Mouse (Mus musculus): ENCODE data around the gene Phactr3.
A peak's percentile ranks its signal among the peaks of the same experiment; 100 is the strongest.

The Phactr3 gene

DNA sequence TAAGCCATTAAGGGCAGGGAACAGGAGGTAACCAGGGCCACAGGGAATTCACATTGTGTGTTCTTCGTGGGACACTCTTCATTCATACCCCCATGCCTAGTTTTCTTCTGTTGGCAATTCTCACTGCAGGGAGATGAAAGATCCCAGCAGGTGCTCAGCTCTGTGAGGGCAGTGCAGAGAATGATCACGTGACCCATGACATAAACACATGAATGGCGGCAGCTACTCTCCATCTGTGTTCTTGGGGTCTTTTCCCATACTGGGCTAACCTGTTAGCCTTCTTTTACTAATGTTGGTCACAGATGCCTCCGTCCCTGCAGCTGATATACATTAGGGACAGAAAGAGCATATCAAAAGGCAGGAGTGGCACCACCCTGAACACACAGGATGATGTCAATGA is 16.9 kb downstream of the Phactr3 start:
- no peak for DNase-seq (ENCODE audit: low read depth, low spot score)

DNA sequence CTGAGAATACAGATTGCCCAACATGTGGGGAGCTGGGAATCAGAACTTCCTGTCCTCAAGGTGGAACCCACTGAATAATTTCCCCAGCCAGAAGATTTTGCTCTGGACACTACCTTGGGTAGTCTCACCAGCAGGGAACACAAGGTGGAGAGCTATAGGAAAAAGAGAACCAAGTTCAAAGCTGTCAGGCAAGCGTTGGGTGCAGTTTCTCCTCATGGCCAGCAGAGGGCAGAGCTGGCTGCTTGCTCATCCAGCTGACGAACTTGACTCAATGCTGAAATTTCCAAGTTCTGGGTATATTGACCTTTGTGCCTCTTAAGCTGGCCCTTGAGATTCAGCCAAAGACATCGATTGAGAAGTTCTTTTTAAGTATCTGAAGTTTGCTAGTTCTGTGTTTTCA is 18.7 kb downstream of the Phactr3 start:
- peak; percentile 15 for DNase-seq (ENCODE audit: low read depth, low spot score)

- no peak for DNase-seq (ENCODE audit: low read depth, low spot score)
These were observed 22.7 kb downstream of the Phactr3 start for GRCm38 (mm10) chr2:178141489-178141922.

- DNase-seq (ENCODE audit: low read depth, low spot score): no peak
These were observed 23.7 kb downstream of the Phactr3 start for GRCm38 (mm10) chr2:178142291-178143023.

DNA sequence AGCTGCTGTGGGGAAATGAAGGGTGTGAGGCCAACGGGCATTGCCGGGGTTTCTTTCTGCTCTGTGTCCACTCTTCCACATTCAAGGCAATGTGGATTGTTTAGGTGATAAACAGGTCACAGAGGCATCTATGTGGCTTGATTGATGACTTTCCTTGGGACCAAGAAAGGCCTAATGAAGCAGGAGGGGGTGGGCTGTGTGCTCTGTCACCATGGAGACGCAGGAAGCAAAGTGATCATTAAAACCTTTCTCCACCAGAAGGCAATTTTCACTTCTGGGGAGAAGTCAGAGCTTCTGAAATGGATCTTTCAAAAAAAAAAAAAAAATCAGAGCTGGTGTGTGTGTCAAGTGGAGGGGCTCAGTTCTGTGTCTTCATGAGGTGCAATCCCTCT is 24.2 kb downstream of the Phactr3 start:
- no peak for DNase-seq (ENCODE audit: low read depth, low spot score)

DNA sequence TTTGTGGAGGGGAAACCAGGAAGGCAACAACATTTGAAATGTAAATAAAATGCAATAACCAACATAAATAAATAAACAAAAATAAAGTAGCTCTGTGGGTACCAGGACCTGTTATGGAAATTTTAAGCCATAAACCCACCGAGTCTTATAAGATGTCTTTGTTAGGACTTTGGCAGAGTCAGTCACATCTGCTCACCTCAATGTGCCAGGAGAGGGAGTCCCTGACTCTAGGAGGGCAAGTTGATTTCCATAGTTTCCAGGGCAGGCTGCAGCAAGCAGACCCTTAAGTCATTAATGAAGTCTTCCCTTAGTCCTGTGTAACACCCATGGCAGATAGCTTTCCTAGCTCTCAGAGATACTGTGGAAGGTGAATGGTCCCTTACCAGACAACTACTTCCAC is 25.1 kb downstream of the Phactr3 start:
- DNase-seq (ENCODE audit: low read depth, low spot score): no peak

GRCm38 (mm10) chr2:178149312-178149711 is 30.5 kb downstream of the Phactr3 start:
- DNase-seq (ENCODE audit: low read depth, low spot score): no peak

DNA sequence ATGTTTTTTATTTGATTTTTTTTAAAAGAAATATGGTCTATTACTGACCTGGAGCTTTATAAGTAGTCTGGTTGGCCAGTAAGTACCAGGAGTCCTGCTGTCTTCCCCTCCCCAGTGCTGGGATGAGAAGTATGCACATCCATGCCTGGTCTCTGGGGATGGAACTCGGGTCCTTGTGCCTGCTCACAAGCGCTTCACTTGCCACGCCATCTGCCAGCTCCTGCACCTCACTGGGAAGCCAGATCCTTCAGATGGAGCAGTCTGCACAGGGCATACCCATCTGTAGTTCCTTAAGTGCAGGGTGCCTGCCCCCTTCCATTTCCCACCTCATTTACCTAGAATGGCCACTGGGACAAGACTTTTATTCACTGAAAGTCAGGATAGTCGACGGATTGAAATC is 31.9 kb downstream of the Phactr3 start:
- DNase-seq (ENCODE audit: low read depth, low spot score): no peak

- no peak for DNase-seq (ENCODE audit: low read depth, low spot score)
These were observed 34.8 kb downstream of the Phactr3 start for GRCm38 (mm10) chr2:178153601-178154000.

DNA sequence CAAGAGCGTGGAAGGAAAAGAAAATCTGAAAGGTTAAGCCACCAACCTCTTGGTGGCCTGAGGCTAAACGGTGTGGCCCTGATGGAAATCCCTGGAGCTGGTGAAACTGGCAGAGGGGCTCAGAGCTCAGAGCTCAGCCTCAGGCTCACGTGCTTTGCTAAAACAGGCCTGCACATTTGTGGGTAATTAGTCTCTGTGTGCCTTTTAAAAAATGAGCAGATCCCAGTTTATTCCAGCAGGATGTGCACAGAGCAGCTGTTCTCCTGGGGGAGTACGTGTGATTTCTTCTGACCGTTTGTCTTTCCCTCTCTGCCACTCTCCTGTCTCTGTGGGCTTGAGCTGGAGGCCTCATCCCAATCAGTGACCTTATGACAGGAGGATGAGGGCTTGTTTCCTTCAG is 35.4 kb downstream of the Phactr3 start:
- DNase-seq (ENCODE audit: low read depth, low spot score): no peak

DNA sequence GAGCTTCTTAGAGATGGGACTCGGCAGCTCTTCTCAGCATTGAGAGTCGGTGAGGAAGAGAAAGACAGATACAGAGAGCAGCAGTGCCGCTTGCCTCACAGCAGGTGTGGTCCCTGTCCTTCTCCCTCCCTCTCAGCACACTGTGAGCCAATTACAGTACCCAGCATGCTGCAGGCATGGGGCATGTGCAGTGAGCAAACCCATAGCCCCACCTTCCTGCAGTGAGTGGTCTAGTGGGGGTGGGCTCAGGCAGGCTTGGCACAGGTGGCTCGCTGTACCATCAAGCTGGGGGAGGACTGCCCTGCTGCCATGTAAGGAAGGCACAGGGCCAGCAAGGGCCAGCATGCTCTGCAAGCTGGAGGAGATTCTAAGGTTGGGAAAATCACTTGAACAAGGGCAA is 35.8 kb downstream of the Phactr3 start:
- no peak for DNase-seq (ENCODE audit: low read depth, low spot score)

- no peak for DNase-seq (ENCODE audit: low read depth, low spot score)
These were observed 36.6 kb downstream of the Phactr3 start for GRCm38 (mm10) chr2:178155176-178155916.

DNA sequence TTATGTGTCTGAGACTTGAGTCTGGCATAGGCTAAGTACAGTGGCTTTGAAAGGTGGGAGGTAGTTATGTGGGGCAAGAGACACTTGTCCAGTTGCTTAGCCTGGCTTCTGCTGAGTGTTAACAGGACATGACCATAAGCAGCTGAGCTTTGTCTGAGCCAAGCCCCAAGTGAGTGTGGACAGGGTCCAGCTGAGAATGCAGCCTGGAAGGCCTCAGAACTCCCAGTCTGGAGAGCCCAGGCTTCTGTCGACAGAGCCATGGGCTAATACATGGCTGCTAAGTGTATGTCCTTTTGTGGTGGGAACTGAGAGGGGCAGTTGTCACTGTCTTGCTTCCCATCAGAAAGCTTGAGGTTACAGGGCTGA is 37.1 kb downstream of the Phactr3 start:
- no peak for DNase-seq (ENCODE audit: low read depth, low spot score)

GRCm38 (mm10) chr2:178158936-178159335 is 40.2 kb downstream of the Phactr3 start:
- DNase-seq (ENCODE audit: low read depth, low spot score): no peak

DNA sequence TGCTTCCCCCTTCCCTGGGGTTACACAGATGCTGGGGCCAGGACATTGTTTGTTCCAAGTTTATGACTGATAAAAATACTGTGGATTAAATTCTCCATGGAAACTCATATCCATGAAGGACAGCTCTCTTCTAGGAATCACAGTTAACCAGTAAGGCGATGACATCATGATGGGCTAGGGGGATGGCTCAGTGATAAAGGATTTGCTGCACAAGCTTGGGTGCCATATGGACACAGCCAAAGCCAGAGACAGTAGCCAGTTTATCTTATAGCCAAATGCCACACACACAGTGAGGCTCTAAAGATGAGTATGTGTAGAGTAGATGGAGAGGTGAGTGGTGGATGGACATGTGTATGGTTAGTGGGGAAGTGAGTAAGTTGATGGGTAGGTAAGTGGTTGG is 45.2 kb downstream of the Phactr3 start:
- no peak for DNase-seq (ENCODE audit: low read depth, low spot score)

- DNase-seq (ENCODE audit: low read depth, low spot score): no peak
These were observed 47.2 kb downstream of the Phactr3 start for GRCm38 (mm10) chr2:178165943-178166342.

DNA sequence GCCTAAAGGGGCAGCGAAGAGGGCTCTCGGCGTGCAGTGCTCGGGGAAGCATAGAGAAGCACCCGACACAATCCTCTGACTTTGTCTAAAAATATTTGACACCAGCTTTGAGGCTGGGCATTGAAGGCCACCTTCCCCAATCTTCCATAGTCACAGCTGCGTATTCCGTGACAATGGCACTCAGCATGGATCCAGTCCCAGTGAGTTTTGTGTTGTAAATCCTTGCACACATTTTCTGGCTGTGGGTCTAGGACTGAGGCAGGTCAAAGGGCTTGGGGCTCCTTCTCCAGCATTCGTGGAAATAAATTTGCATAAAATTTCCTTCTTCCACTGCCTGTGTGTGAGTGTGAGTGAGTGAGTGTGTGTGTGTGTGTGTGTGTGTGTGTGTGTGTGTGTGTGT is 51.2 kb downstream of the Phactr3 start:
- DNase-seq (ENCODE audit: low read depth, low spot score): no peak

- no peak for DNase-seq (ENCODE audit: low read depth, low spot score)
These were observed 55.2 kb downstream of the Phactr3 start for GRCm38 (mm10) chr2:178173951-178174350.

GRCm38 (mm10) chr2:178175286-178175931 is 56.6 kb downstream of the Phactr3 start:
- DNase-seq (ENCODE audit: low read depth, low spot score): no peak

DNA sequence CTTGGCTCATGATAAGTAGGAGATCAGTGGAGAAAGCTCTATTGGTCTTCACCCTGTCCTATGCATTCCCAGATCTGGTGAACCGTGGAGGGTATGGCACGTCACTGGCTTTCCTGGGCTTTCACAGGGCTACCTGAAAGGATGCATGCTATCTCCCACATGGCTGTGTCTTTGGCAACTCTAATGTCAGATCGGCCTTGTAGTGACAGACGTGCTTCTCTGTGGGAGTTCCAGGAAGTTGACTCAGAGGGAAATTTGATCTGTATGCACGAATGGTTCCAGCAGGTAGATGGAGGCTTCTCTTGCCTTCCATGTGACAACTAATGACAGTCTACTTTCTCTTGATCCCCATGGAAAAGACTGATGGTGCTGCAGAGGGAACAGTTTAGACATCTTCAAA is 65.5 kb downstream of the Phactr3 start:
- DNase-seq (ENCODE audit: low read depth, low spot score): no peak

DNA sequence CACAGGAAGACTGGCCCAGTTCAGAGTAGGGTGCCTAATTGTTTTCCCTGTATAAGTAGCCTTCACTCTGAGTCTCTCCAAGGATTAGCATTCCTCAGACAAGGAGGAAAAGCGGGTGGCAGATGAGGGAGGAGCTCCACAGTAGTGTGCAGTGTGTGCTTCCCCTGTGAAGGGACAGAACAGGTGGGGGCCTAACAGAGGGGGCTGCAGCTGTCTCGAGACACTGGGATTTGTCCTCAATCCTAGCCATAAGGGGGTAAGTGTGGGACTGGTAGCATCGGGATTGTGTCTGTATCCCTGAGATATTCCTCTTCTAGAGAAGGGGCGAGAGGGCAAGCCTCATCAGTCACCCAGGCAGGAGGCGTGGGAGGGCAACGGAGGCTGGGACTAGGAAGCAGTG is 66.1 kb downstream of the Phactr3 start:
- no peak for DNase-seq (ENCODE audit: low read depth, low spot score)

DNA sequence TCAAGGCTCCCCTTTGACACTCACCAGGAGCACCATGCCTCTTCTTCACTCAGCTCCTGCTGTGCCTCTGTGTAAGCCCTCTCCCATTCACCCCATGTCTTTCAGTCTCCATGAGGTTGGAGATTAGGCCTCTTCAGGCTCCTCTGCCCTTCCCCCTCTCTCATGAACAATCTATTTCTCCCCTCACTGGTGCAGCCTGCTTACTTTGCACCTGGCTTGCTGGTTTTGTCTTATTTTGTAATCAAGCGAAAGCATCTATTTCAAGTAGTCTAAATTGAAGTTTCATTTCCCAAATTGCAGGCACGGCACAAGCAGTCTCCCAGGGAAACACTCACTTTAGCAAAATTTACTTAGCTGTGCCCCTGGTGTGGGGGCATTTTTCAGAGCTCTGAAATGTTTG is 70.2 kb downstream of the Phactr3 start:
- DNase-seq (ENCODE audit: low read depth, low spot score): no peak

GRCm38 (mm10) chr2:178192881-178193280 is 74.1 kb downstream of the Phactr3 start:
- no peak for DNase-seq (ENCODE audit: low read depth, low spot score)
